Mouse (Mus musculus): ENCODE data around the gene Srsf3.

- TF ChIP-seq CTCF (IDR thresholded peaks at IDR 0.05; ENCODE audit: borderline replicate concordance, extremely low read depth, insufficient read depth, insufficient read length) (no peak), POLR2A (IDR thresholded peaks at IDR 0.05; ENCODE audit: borderline replicate concordance, extremely low read depth, insufficient read depth, insufficient read length, poor library complexity, severe bottlenecking) (no peak)
These were observed 43.8 kb downstream of the Srsf3 start for GRCm38 (mm10) chr17:29076235-29076634.

Measured in brain, embryonic 14.5 days (tissue).